Mouse (Mus musculus): Measurements from ENCODE around the gene Mmp14. TPM values are rescaled to one million over a fixed set of nuclear protein-coding genes. Genes with fewer than 3 reads are reported as not detected.

Mmp14 gene
- total RNA-seq, 2 experiments from 2014 or later = 1.4 TPM; not detected in 1

Other genes with a start within 250 kb of the Mmp14 start
- gene Dad1, start 177.5 kb upstream of the Mmp14 start, total RNA-seq (2015; ENCODE audit: low replicate concordance) = 91.2 and 103 TPM in 2 replicates
- gene Dad1, start 177.5 kb upstream of the Mmp14 start, total RNA-seq (2017; ENCODE audit: low replicate concordance) = 33.0 and 61.6 TPM in 2 replicates
- 33.1 and 36.4 TPM in 2 replicates for gene Abhd4, start 177.4 kb upstream of the Mmp14 start, total RNA-seq (2015; ENCODE audit: low replicate concordance)
- gene Abhd4, start 177.4 kb upstream of the Mmp14 start, total RNA-seq (2017; ENCODE audit: low replicate concordance) = 11.3 and 24.4 TPM in 2 replicates
- gene Olfr49, start 146.7 kb upstream of the Mmp14 start, total RNA-seq (2015; ENCODE audit: low replicate concordance) = not detected in 2 replicates
- gene Olfr49, start 146.7 kb upstream of the Mmp14 start, total RNA-seq (2017; ENCODE audit: low replicate concordance) = not detected in 2 replicates
- gene Oxa1l, start 70.8 kb upstream of the Mmp14 start, total RNA-seq (2015; ENCODE audit: low replicate concordance) = 13.3 and 21.0 TPM in 2 replicates
- 14.0 and 19.3 TPM in 2 replicates for gene Oxa1l, start 70.8 kb upstream of the Mmp14 start, total RNA-seq (2017; ENCODE audit: low replicate concordance)
- gene Slc7a7, start 13.8 kb upstream of the Mmp14 start, total RNA-seq (2015; ENCODE audit: low replicate concordance) = 1.7 and 2.5 TPM in 2 replicates
- 1.4 and 1.9 TPM in 2 replicates for gene Slc7a7, start 13.8 kb upstream of the Mmp14 start, total RNA-seq (2017; ENCODE audit: low replicate concordance)
- 74.6 and 93.1 TPM in 2 replicates for gene Mrpl52, start 4.7 kb upstream of the Mmp14 start, total RNA-seq (2015; ENCODE audit: low replicate concordance)
- gene Mrpl52, start 4.7 kb upstream of the Mmp14 start, total RNA-seq (2017; ENCODE audit: low replicate concordance) = 1.1 and 26.1 TPM in 2 replicates
- gene Lrp10, start 32.5 kb downstream of the Mmp14 start, total RNA-seq (2015; ENCODE audit: low replicate concordance) = 21.0 and 22.0 TPM in 2 replicates
- 23.0 and 38.6 TPM in 2 replicates for gene Lrp10, start 32.5 kb downstream of the Mmp14 start, total RNA-seq (2017; ENCODE audit: low replicate concordance)
- gene Rem2, start 44.5 kb downstream of the Mmp14 start, total RNA-seq (2015; ENCODE audit: low replicate concordance) = not detected in 2 replicates
- gene Rem2, start 44.5 kb downstream of the Mmp14 start, total RNA-seq (2017; ENCODE audit: low replicate concordance) = not detected in 2 replicates
- 9.6 and 11.5 TPM in 2 replicates for gene Prmt5, start 85.9 kb downstream of the Mmp14 start, total RNA-seq (2015; ENCODE audit: low replicate concordance)
- 7.4 and 8.2 TPM in 2 replicates for gene Prmt5, start 85.9 kb downstream of the Mmp14 start, total RNA-seq (2017; ENCODE audit: low replicate concordance)
- 63.4 and 91.4 TPM in 2 replicates for gene Haus4, start 123.0 kb downstream of the Mmp14 start, total RNA-seq (2015; ENCODE audit: low replicate concordance)
- gene Haus4, start 123.0 kb downstream of the Mmp14 start, total RNA-seq (2017; ENCODE audit: low replicate concordance) = 43.3 and 75.6 TPM in 2 replicates
- gene Ajuba, start 145.9 kb downstream of the Mmp14 start, total RNA-seq (2015; ENCODE audit: low replicate concordance) = 2.5 TPM in 1 of 2 replicates, not detected in the other
- not detected in 2 replicates for gene Ajuba, start 145.9 kb downstream of the Mmp14 start, total RNA-seq (2017; ENCODE audit: low replicate concordance)
- 1.3 and 14.1 TPM in 2 replicates for gene 4931414P19Rik, start 174.4 kb downstream of the Mmp14 start, total RNA-seq (2015; ENCODE audit: low replicate concordance)
- 2.2 and 4.7 TPM in 2 replicates for gene 4931414P19Rik, start 174.4 kb downstream of the Mmp14 start, total RNA-seq (2017; ENCODE audit: low replicate concordance)
- gene Psmb5, start 186.4 kb downstream of the Mmp14 start, total RNA-seq (2015; ENCODE audit: low replicate concordance) = 44.9 and 56.2 TPM in 2 replicates
- gene Psmb5, start 186.4 kb downstream of the Mmp14 start, total RNA-seq (2017; ENCODE audit: low replicate concordance) = 8.7 and 14.7 TPM in 2 replicates
- not detected in 2 replicates for gene Psmb11, start 189.8 kb downstream of the Mmp14 start, total RNA-seq (2015; ENCODE audit: low replicate concordance)
- not detected in 2 replicates for gene Psmb11, start 189.8 kb downstream of the Mmp14 start, total RNA-seq (2017; ENCODE audit: low replicate concordance)
- not detected in 2 replicates for gene Gm17606, start 209.3 kb downstream of the Mmp14 start, total RNA-seq (2015; ENCODE audit: low replicate concordance)
- not detected in 2 replicates for gene Gm17606, start 209.3 kb downstream of the Mmp14 start, total RNA-seq (2017; ENCODE audit: low replicate concordance)
- 1.4 and 2.1 TPM in 2 replicates for gene Cdh24, start 209.8 kb downstream of the Mmp14 start, total RNA-seq (2015; ENCODE audit: low replicate concordance)
- 2.8 and 14.1 TPM in 2 replicates for gene Cdh24, start 209.8 kb downstream of the Mmp14 start, total RNA-seq (2017; ENCODE audit: low replicate concordance)